Mouse (Mus musculus) intestine, postnatal 0 days (tissue): ENCODE measurements around the gene Farsb. TPM values are rescaled to one million over a fixed set of nuclear protein-coding genes. Genes with fewer than 3 reads are reported as not detected.
A peak's percentile ranks its signal among the peaks of the same experiment; 100 is the strongest.

Source experiments
- ATAC-seq: fragments of 200-750 bp; cut with Nextera tagmentation; 2 replicates; pipeline ENCODE4 v1.8.0; 2017; ENCODE audit warnings: mild to moderate bottlenecking, moderate TSS enrichment, moderate library complexity
- H3K27ac ChIP-seq: fragments of 300-500 bp; sonication (generic); 2 replicates; pipeline ENCODE4 v1.5.1; 2014; ENCODE audit warnings: mild to moderate bottlenecking, low read depth, low read length, moderate library complexity
- H3K27me3 ChIP-seq: fragments of 300-500 bp; sonication (generic); replicated peaks from 2 replicates; pipeline ENCODE4 v1.6.1; 2014; ENCODE audit warnings: low read length, mixed read lengths; ENCODE audit not compliant: control insufficient read depth, insufficient read depth
- H3K36me3 ChIP-seq: fragments of 300-500 bp; sonication (generic); 2 replicates; pipeline ENCODE4 v1.6.1; 2014; ENCODE audit warnings: mild to moderate bottlenecking, moderate library complexity; ENCODE audit not compliant: control insufficient read depth, insufficient read depth
- H3K4me1 ChIP-seq: fragments of 300-500 bp; sonication (generic); replicated peaks from 2 replicates; pipeline ENCODE4 v1.6.1; 2014; ENCODE audit warnings: antibody characterized with exemption, low read length, mixed read lengths; ENCODE audit not compliant: control insufficient read depth, insufficient read depth
- H3K4me2 ChIP-seq: fragments of 300-500 bp; sonication (generic); replicated peaks from 2 replicates; pipeline ENCODE4 v1.6.1; 2014; ENCODE audit warnings: low read depth, mild to moderate bottlenecking, moderate library complexity
- H3K4me3 ChIP-seq: fragments of 300-500 bp; sonication (generic); 2 replicates; pipeline ENCODE4 v1.5.1; 2014; ENCODE audit warnings: low read depth, low read length
- H3K9ac ChIP-seq: fragments of 300-500 bp; sonication (generic); 2 replicates; pipeline ENCODE4 v1.6.1; 2014; ENCODE audit warnings: mild to moderate bottlenecking, low read depth, low read length
- H3K9me3 ChIP-seq: fragments of 300-500 bp; sonication (generic); 2 replicates; pipeline ENCODE4 v1.6.1; 2016; ENCODE audit warnings: mixed run types; ENCODE audit not compliant: control insufficient read depth
- CTCF ChIP-seq: sonication (generic); IDR thresholded peaks from 2 replicates; pipeline ENCODE4 v1.5.1; 2016; ENCODE audit warnings: low read depth, mild to moderate bottlenecking, control low read depth, antibody characterized with exemption, moderate library complexity
- WGBS: fragments of 180-500 bp; shearing (Covaris S2); extraction: QIAGEN DNeasy Blood & Tissue Kit; methylation state at CpG from one replicate; pipeline ENCODE4 v1.1.7; 2014; 5-methylcytosine and 5-hydroxymethylcytosine counted together
- polyA plus RNA-seq: library from polyadenylated mRNA; unstranded; fragments of >200 nt; fragmentation: Nextera tagmentation; extraction: Ambion mirVana; gene quantifications from 2 replicates; pipeline ENCODE4 v1.2.1, GENCODE M21; 2015

The Farsb gene
- polyA plus RNA-seq, 1 experiment from 2014 or later = 59.2 TPM

DNA sequence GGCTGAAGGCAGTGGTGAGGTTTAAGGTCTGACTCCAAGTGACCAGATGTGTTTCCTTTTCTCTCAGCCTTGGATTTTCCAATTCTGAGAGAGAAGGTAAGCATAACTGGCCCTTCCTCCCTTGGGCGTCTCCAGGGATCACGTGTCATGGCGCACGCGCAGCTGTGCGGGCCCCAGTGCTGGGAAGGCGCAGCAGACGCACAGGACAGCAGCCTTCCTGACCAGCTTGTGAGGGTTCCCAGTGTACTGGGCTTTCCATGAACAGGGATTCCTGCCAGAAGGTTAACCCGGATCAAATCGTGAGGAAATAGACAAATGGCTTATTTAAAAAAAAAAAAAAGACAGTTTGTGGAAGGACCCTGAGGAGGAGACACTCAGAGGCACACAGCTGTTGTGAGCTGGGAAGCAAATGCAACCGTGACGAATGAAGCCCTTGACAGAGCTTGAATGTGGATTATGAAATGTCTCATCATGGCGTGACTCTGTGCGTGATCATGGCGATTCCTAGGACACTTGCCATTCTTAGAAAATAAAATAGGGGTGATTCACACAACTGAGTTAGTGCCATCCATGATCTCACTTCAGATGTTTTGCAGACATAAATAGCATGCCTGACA is 43.6 kb upstream of the Farsb start:
- 79% methylated on average over 15 of the region's 15 CpGs for WGBS
- Histone ChIP-seq H3K27ac (no peak overlapping the region), H3K9ac (no peak overlapping the region), H3K36me3 (no peaks in the 10 kb centered on the region), H3K4me2 (no peak overlapping the region), H3K27me3 (no peaks in the 10 kb centered on the region), H3K4me3 (no peak overlapping the region), H3K4me1 (no peaks in the 10 kb centered on the region), H3K9me3 (no peaks in the 10 kb centered on the region)
- TF ChIP-seq CTCF = no peak
- ATAC-seq = no peak

DNA sequence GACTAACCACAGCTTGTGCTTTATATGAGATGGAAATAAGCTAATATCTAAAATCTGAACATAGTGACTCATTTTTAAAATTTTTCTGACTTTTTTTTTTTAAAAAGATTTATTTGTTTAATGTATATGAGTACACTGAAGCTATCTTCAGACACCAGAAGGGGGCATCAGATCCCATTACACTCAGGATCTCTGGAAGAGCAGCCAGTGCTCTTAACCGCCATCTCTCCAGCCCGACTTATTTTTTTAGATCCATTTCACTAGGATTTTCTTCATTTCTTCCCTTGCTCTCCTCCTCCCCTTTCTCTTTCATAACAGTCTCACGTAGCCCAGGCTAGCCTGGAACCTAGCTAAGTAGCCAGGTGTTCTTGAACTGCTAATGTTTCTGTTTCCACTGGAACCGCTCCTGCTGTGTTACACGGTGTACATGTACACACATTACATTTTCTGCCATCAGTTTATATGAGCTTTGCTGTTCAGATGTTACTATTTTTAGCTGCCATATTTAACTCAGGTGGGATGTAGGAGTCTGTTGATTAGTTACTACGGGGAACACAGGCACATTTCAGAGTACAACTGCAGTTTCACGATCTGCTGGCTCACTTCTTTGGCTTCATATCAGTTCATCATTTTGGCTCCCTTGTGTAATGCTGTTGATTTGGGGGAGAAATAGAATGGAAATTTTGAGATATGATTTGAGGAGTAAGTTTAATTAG is 42.0 kb upstream of the Farsb start:
- Histone ChIP-seq H3K9me3 (no peaks in the 10 kb centered on the region), H3K4me2 (no peak overlapping the region), H3K4me1 (no peaks in the 10 kb centered on the region), H3K27ac (no peak overlapping the region), H3K4me3 (no peak overlapping the region), H3K36me3 (no peaks in the 10 kb centered on the region), H3K9ac (no peak overlapping the region), H3K27me3 (no peaks in the 10 kb centered on the region)
- no peak for ATAC-seq
- 0 out of 2 replicates have a peak, but pooled peaks have one; percentile 13 for TF ChIP-seq CTCF
- WGBS = 77% methylated on average over 7 of the region's 7 CpGs

DNA sequence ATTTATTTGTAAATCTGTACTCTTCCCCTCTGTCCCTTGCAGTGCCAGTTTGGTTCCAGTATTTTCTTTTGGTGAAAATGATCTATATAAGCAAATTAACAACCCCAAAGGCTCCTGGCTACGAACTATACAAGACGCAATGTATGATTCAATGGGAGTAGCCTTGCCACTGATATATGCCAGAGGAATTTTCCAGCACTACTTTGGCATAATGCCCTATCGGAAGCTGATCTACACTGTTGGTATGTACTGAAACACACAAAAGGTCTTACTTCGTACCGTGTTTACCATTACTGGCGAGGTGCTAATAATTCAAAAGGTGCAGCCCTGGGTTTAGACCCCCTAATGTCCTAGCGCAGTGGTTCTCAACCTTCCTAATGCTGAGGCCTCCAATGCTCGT is 40.3 kb upstream of the Farsb start:
- no peak overlapping the region for H3K27ac ChIP-seq
- H3K9me3 ChIP-seq = no peaks in the 10 kb centered on the region
- H3K36me3 ChIP-seq = no peaks in the 10 kb centered on the region
- ATAC-seq = no peak
- H3K4me3 ChIP-seq = no peak overlapping the region
- no peak overlapping the region for H3K4me2 ChIP-seq
- no peaks in the 10 kb centered on the region for H3K4me1 ChIP-seq
- H3K27me3 ChIP-seq = no peaks in the 10 kb centered on the region
- TF ChIP-seq CTCF = no peak
- no peak overlapping the region for H3K9ac ChIP-seq
- WGBS = 87% methylated on average over 8 of the region's 8 CpGs

GRCm38 (mm10) chr1:78528356-78528755 is 39.7 kb upstream of the Farsb start:
- Histone ChIP-seq H3K27ac (no peak overlapping the region), H3K36me3 (no peaks in the 10 kb centered on the region), H3K4me2 (no peak overlapping the region), H3K9ac (no peak overlapping the region), H3K9me3 (no peaks in the 10 kb centered on the region), H3K4me1 (no peaks in the 10 kb centered on the region), H3K4me3 (no peak overlapping the region), H3K27me3 (no peaks in the 10 kb centered on the region)
- 92% methylated on average over 3 of the region's 3 CpGs for WGBS
- no peak for TF ChIP-seq CTCF
- ATAC-seq = no peak

DNA sequence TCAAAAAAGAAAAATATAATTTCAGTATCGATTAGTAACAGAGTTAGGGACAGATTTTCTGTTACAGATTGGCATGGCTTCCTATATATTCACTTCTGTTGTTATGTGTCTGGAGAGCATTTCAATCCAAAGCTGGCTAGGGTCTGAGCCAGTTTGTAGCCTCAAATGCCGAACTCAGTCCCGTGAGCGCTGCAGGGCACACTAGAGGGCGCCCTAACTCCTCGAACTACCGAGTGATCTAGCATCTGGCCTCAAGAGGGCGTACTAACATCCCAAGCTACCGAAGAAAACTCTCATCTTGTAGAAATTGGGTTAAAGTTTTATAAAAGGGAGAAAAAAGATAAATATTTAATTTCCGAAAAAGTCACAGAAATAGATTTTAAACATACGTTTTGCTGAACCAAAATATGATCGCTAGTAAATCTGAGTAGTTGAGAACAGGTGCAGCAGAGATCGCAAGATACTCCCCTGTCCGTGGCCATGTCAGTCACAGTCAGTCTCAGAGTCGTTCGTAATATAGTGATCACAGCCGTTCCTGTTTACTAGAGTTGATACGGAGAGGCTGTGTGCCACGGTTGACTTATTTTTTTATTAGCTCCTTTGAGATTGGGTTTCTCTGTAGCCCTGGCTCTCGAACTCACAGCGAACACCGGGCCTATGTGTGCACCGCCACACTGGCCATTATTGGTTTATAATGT is 36.6 kb upstream of the Farsb start:
- no peaks in the 10 kb centered on the region for H3K4me1 ChIP-seq
- no peak overlapping the region for H3K9ac ChIP-seq
- H3K27me3 ChIP-seq = no peaks in the 10 kb centered on the region
- H3K27ac ChIP-seq = no peak overlapping the region
- H3K4me3 ChIP-seq = no peak overlapping the region
- ATAC-seq = no peak
- 47% methylated on average over 23 of the region's 23 CpGs for WGBS
- no peaks in the 10 kb centered on the region for H3K36me3 ChIP-seq
- peak; percentile 94 for TF ChIP-seq CTCF
- H3K4me2 ChIP-seq = no peak overlapping the region
- H3K9me3 ChIP-seq = no peaks in the 10 kb centered on the region

DNA sequence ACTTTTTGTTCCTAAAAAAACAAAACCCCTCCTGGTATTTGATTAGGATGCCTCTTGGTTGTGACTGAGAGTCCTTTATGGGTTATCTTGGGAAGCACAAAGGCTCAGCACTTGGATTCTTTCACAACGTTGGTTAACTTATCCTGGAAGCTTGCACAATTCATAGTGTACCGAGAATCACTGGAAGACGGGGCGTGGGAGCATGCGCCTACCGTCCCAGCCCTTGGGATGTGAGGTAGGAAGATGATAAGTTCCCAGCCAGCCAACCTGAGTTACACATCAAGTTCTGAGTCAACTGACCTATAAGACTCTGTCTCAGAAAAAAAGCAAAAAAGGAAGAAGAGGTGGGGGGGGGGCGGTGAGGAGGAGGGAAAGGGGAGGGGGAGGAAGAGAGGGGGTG is 30.2 kb upstream of the Farsb start:
- Histone ChIP-seq H3K36me3 (no peaks in the 10 kb centered on the region), H3K9ac (no peak overlapping the region), H3K4me3 (no peak overlapping the region), H3K4me1 (no peaks in the 10 kb centered on the region), H3K4me2 (no peak overlapping the region), H3K9me3 (no peaks in the 10 kb centered on the region), H3K27ac (no peak overlapping the region), H3K27me3 (no peaks in the 10 kb centered on the region)
- no peak for TF ChIP-seq CTCF
- WGBS = 48% methylated on average over 7 of the region's 7 CpGs
- peak; percentile 65 for ATAC-seq
